Mouse (Mus musculus) G1E (cell line): ENCODE results near the gene Slc25a13.

ENCODE experiments used
- CTCF ChIP-seq: IDR thresholded peaks from 2 replicates; pipeline ENCODE4 v1.5.1; 2012; ENCODE audit warnings: low read depth, low read length, inconsistent platforms, mixed read lengths
- GATA1 ChIP-seq: IDR thresholded peaks from 2 replicates; pipeline ENCODE4 v1.6.1; 2012; ENCODE audit warnings: borderline replicate concordance, low read length, inconsistent platforms, mixed read lengths
- GATA2 ChIP-seq: IDR thresholded peaks from 2 replicates; pipeline ENCODE4 v1.6.1; 2012; ENCODE audit warnings: low read depth, low read length, inconsistent platforms, borderline replicate concordance
- TAL1 ChIP-seq: conservative IDR thresholded peaks from 2 replicates; pipeline ENCODE4 v1.6.1; 2012; ENCODE audit warnings: low read depth, low read length, inconsistent platforms, mixed read lengths

GRCm38 (mm10) chr6:6192413-6192812 lies 24.6 kb downstream of the Slc25a13 start:
- TF ChIP-seq CTCF = no peak
- no peak for TF ChIP-seq GATA1
- no peak for TF ChIP-seq TAL1
- TF ChIP-seq GATA2 = no peak
